Mouse (Mus musculus) retina, adult 2 months (tissue): ENCODE results near the gene Lamp2.
"Not testable (repeated sequence)": the region's sequence is repeated elsewhere in the genome, so short reads cannot be mapped to it uniquely, and the experiment has no call there.

ENCODE experiments used
- DNase-seq: peaks from one replicate; pipeline ENCODE4 v3.0.0-alpha.2; 2012; ENCODE audit warnings: low read depth, low spot score

Gene Lamp2

DNA sequence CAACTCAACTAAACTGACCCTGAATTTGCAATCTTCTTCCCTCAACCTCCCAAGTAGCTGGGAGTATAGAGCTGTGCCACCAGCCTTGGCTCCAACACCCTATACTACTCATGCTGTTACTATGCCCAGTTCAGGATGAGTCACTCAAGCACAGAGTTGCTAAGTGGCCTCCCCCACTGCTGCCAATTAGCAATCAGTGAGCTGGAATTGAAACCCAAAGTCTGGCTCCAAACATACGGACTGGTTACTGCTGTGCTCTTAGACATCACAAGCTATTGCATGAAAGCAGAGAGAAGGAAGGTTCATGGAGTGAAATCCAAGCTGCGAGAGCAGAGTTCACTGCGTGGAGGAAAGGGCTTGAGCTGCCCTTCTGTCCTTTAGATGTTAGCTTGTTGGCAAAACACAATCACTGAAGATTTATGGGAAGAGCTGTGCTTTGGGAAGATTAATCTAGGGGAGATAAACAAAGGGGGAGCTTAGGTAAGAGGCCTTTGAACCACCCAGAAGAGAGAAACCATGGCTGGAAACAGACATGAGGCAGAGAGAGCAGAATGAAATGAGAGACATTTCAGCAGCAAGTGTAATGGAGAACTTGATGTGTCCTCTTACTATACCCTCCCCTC is 27.3 kb downstream of the Lamp2 start:
- DNase-seq, result no peak

DNA sequence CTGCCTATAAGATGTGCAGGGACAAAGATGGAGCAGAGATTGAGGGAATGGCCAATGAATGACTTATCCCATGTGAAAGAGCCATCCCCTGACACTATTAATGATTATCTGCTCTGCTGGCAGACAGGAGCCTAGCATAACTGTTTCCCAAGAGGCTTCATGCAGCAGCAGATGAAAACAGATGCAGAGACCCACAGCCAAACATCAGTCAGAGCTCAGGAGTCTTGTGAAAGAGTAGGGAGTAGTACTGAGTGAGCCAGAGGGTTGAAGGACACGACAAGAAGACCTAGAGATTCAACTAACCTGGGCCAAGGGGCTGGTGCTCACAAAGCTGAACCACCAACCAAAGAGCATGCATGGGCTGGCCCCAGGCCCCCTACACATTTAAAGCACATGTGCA is 30.2 kb downstream of the Lamp2 start:
- no peak for DNase-seq

DNA sequence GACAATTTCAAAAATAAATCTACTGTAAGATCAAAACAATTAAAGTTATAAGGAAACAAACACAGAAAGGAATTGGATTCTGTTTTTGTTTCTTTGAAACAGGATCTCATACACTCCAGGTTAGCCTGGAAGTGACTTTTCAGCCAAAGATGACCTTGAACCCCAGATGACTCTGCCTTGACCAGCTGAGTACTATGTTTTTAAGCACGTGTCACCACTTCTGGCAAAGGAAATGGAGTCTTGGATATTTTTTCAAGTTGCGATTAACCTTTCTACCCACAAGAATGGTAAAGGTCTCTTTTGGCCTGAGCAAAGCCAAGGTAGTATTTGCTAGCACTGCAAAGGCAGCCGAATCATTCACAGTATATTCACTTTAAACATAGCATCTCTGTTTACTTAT is 33.2 kb downstream of the Lamp2 start:
- no peak for DNase-seq

DNA sequence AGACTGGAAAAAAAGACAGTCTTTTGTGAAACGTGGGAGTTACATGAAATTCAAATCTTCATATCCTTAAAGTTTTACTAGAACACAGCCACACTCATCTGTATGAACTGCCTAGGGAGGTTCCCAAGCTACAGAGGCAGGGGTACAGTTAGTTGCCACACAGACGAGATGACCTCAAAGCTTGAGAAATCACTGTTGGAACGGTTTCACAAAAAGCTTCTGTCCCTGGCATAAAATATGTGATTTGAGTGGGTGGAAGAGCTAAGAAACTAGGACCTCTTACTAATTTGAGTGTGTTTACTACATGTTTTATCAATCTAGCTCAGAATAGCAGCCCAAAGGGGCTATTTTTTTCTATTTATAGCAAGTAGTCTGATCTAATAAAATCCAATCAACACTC is 33.9 kb downstream of the Lamp2 start:
- DNase-seq, result no peak

DNA sequence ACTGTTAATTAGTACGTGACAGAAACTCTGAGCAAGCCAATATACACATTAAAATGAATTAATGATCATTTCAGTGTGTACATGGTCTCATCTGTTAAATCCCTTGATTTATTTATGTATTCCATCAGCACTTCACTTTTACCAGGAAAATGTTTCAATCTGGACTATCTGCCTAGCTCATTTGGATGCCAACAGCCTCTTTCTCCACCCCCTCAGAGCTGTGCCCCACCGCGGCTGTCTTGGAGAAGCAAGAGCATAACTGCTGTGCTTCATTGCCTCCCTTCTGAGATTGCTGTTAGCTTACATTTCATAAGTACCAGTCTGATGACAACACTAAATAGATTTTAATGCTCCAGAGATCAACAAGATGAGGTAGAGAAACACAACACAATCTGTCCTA is 52.4 kb downstream of the Lamp2 start:
- DNase-seq, result no peak

DNA sequence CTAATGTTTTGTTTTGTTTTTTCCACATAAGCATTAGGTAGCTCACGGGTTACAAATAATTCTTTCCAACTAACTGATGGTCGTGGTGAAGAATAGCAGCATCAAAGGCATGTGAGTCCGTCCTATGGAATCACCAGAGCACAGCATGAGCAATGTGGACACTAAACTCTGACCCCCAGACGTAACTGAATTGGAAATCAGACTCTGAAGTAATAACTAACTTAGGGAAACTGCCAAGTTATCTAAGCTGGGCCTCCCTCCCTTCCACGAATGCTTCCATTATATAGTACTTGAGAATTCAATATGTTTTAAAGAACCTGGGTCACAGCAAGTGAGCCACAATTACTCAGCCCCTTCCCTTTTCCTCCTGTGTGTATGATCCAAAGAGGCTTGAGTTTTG is 53.3 kb downstream of the Lamp2 start:
- DNase-seq, result no peak

DNA sequence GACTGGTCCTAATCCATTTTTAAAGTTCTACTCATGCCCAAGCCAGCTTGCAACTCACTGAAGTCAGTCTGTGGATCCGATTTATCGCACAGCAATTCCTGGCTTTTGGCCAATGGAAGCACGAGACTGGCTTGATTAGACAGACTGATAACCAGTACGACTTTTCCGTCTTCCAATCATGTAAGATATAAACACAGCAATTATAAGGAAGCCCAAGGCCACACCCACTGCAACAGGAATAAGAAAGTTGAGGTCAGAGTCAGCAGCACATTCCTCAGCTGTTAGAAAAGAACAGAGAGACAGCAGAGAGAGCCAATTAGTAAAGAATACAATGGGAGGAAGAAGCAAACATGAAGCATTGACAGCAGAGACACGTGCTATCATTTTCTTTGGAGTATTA is 54.2 kb downstream of the Lamp2 start:
- DNase-seq, result no peak

DNA sequence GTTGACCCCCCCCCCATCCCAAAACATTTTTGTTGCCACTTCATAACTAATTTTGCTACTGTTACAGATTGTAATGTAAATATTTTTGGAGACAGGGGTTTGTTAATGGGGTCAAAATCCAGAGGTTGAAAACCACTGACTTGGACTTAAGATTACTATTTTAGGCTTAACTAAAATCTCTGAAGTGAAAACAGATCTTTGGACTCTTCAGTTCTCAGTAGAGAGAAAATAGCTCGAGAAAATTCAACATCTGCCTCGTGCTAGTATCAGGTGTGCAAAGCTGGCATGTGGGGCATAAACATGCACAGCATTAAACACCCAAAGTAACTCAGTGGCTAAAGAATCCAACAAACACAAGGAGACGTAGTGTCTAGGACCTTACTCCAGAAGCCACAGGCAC is 55.6 kb downstream of the Lamp2 start:
- DNase-seq, result no peak

DNA sequence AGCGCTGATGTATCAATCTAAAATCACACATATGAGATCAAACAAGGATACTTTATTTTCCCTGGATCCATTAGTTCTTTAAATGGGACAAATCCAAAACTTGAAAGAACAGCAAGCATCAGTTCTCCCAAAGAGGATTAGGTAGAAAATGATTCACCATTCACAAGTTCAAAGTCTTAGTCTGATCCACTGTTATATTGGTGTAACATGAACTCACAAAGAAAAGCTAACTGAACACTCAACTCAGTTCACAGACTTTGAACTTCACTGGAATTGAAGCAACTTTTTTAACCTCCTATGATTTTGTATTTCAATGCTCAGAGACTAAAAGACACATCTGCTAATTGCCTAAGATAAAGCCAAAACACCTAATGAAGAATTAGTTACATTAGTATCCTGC is 56.6 kb downstream of the Lamp2 start:
- no peak for DNase-seq

DNA sequence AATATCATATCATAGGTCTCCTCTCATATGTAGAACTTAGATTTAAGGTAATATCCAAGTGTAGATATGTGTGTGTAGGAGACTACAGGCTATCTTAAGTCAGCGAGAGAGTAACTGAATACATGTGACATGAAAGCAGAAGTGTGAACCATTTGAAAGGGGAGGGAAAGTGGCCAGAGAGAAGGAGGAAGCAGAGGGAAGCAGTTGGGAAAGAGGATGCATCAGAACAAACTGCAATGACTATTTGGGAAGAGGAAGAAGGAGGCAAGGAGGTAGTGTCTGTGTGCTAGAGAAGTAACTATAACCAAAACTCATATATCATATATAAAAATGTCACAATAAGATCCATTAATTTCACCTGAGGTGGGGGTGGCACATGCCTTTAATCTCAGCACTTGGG is 83.1 kb downstream of the Lamp2 start:
- not testable (repeated sequence) for DNase-seq

DNA sequence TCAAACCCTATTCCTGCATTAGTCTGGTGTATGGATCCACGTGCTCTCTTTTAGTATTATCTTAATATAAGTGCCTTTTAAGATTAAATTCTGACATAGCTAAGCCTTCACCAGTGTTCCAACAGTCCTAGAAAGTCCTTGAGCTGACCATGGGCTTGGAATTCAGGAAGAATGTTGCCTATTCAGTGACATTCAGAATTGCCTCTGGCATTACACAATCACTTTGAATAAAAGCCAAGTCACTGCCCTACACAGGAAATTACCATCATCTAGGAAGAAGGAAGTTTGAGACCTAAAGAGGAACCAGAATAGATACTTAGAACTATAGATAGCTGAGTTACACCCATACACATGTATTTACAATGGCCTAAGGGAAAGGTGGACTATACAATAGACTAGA is 91.6 kb downstream of the Lamp2 start:
- not testable (repeated sequence) for DNase-seq

DNA sequence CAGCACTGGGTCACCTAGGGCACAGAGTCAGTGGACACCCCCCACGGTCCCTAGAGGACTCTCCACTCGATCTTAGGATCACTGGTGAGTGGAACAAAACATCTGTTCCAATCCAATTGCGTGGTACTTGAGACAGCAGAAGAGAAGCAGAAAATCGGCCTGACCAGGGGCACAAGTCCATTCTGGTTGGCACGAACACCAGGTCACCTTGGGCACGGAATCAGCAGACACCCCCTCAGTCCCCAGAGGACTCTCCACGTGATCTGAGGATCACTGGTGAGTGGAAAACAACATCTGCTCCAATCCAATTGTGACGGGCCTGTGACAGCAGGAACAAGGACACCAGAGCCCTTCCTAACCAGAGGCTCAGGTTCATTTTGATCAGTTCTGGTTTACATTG is 94.2 kb downstream of the Lamp2 start:
- DNase-seq, result no peak
